Mouse (Mus musculus): ENCODE measurements at regions not wholly inside any gene's neighbourhood (a gene's known extent, or its start where the extent isn't known, plus 50 kb on each side); places are given as distances from the start of the nearest gene placed in this dataset.

- no peak for TF ChIP-seq CTCF (IDR thresholded peaks at IDR 0.05; ENCODE audit: insufficient read depth, low read depth, low read length)
- no peak for TF ChIP-seq POLR2A (IDR thresholded peaks at IDR 0.05; ENCODE audit: insufficient read depth, low read depth, low read length)
Measured at GRCm38 (mm10) chr14:17055741-17056140, 236.8 kb upstream of the Rarb start.
